In genomic region chrX:8024795-8025194, GRCm38 (mm10) we compare ENCODE assay signal across 27 mouse cellular contexts. TPM values are rescaled to one million over a fixed set of nuclear protein-coding genes. Genes with fewer than 3 reads are reported as not detected.
DNase-seq lines count a peak whose midpoint lies in the region; TF ChIP-seq lines count a peak whose summit lies in the region.
"Had no signal": no experiment of that assay in that cellular context is flagged by ENCODE, and none has a peak within 500 bp of the region (broad histone marks: within the 10 kb centered on the region; RNA-seq: fewer than 3 reads in every experiment).

No protein-coding gene starts in this region.

- H3K27me3 ChIP-seq in MEL (ENCODE audit: control insufficient read depth in 1 of 2, insufficient read depth in 2 of 2, low read length in 2 of 2), result no peaks in the 10 kb centered on the region
- H3K27me3 ChIP-seq in splenic B cell, adult 2 months (ENCODE audit: control insufficient read depth, insufficient read depth, low read length, poor library complexity, severe bottlenecking), result no peaks in the 10 kb centered on the region
- no peaks in the 10 kb centered on the region for H3K27me3 ChIP-seq in midbrain, embryonic 10.5 days (ENCODE audit: low read depth, poor library complexity, severe bottlenecking)
- H3K27me3 ChIP-seq: CH12.LX; embryonic facial prominence, embryonic 15.5 days; forebrain, embryonic 15.5 days; heart, embryonic 15.5 days; hindbrain, embryonic 13.5 days had no signal

- H3K27ac ChIP-seq in layer of hippocampus, adult 2 months, result no peak overlapping the region
- no peak overlapping the region for H3K27ac ChIP-seq in MEL (ENCODE audit: control insufficient read depth, low read depth, low read length)
- no peak overlapping the region for H3K27ac ChIP-seq in midbrain, embryonic 10.5 days (replicated peaks)
- H3K27ac ChIP-seq: embryonic facial prominence, embryonic 15.5 days; forebrain, embryonic 10.5 days; forebrain, embryonic 15.5 days; heart, embryonic 15.5 days; hindbrain, embryonic 13.5 days had no signal

- no peak for TF ChIP-seq EP300 in MEL (IDR thresholded peaks at IDR 0.05; ENCODE audit: low read depth in 1 of 2, low read length in 2 of 2)

- TF ChIP-seq POLR2A in MEL (IDR thresholded peaks at IDR 0.05; ENCODE audit: control insufficient read depth in 1 of 2, insufficient read depth in 1 of 2, low read depth in 1 of 2, low read length in 2 of 2, poor library complexity in 1 of 2), result no peak

- H3K79me2 ChIP-seq in MEL (ENCODE audit: control insufficient read depth, insufficient read depth, low read length, poor library complexity), result no peaks in the 10 kb centered on the region

- 72% methylated on average over 2 of the region's 2 CpGs for WGBS in midbrain, embryonic 10.5 days

- H3K4me1 ChIP-seq in MEL (ENCODE audit: control insufficient read depth in 1 of 2, insufficient read depth in 2 of 2, low read length in 2 of 2), result no peaks in the 10 kb centered on the region
- H3K4me1 ChIP-seq in midbrain, embryonic 10.5 days, result no peaks in the 10 kb centered on the region
- H3K4me1 ChIP-seq: embryonic facial prominence, embryonic 15.5 days; forebrain, embryonic 10.5 days; forebrain, embryonic 15.5 days; heart, embryonic 15.5 days; hindbrain, embryonic 13.5 days had no signal

- H3K36me3 ChIP-seq in MEL (ENCODE audit: control insufficient read depth in 1 of 2, insufficient read depth in 2 of 2, low read length in 2 of 2), result no peaks in the 10 kb centered on the region; a peak in 1 of 4 replicates
- no peaks in the 10 kb centered on the region for H3K36me3 ChIP-seq in splenic B cell, adult 2 months (ENCODE audit: control insufficient read depth, insufficient read depth, low read length, poor library complexity, severe bottlenecking)
- no peaks in the 10 kb centered on the region for H3K36me3 ChIP-seq in midbrain, embryonic 10.5 days
- H3K36me3 ChIP-seq: embryonic facial prominence, embryonic 15.5 days; forebrain, embryonic 10.5 days; forebrain, embryonic 15.5 days; G1E; heart, embryonic 15.5 days; hindbrain, embryonic 13.5 days had no signal

- TF ChIP-seq CTCF in layer of hippocampus, adult 2 months (conservative IDR thresholded peaks at IDR 0.05), result 0 out of 2 replicates have a peak, but pooled peaks have one; percentile 26
- TF ChIP-seq CTCF in MEL (IDR thresholded peaks at IDR 0.05 in 2 of 3, conservative IDR thresholded peaks at IDR 0.05 in 1 of 3; ENCODE audit: control insufficient read depth in 1 of 3, insufficient read depth in 1 of 3, low read depth in 2 of 3, low read length in 3 of 3, poor library complexity in 1 of 3, severe bottlenecking in 1 of 3), result peak; percentile 43 to 63 (median 52)

- no peak overlapping the region for H3K9ac ChIP-seq in MEL (ENCODE audit: control insufficient read depth, low read depth, low read length, poor library complexity, severe bottlenecking)
- H3K9ac ChIP-seq: embryonic facial prominence, embryonic 15.5 days; forebrain, embryonic 15.5 days; heart, embryonic 15.5 days; hindbrain, embryonic 13.5 days had no signal

- H3K9me3 ChIP-seq in MEL (replicated peaks; ENCODE audit: insufficient read depth, low read length), result no peaks in the 10 kb centered on the region
- 0 out of 2 replicates have a peak, but pooled peaks cover 2% of the 10 kb centered on the region for H3K9me3 ChIP-seq in midbrain, embryonic 10.5 days (replicated peaks)
- H3K9me3 ChIP-seq: embryonic facial prominence, embryonic 15.5 days; forebrain, embryonic 10.5 days; forebrain, embryonic 15.5 days; G1E; heart, embryonic 15.5 days; hindbrain, embryonic 13.5 days had no signal

- H3K4me3 ChIP-seq in layer of hippocampus, adult 2 months, result no peak overlapping the region
- no peak overlapping the region for H3K4me3 ChIP-seq in MEL (ENCODE audit: control insufficient read depth in 1 of 2, insufficient read depth in 1 of 2, low read depth in 2 of 2, low read length in 2 of 2)
- H3K4me3 ChIP-seq in midbrain, embryonic 10.5 days, result no peak overlapping the region
- H3K4me3 ChIP-seq: embryonic facial prominence, embryonic 15.5 days; erythroblast, embryonic 14.5 days; forebrain, embryonic 10.5 days; forebrain, embryonic 15.5 days; heart, embryonic 15.5 days; hindbrain, embryonic 13.5 days had no signal

- peak; percentile 53 for TF ChIP-seq RAD21 in MEL (IDR thresholded peaks at IDR 0.05; ENCODE audit: low read depth, low read length)

- DNase-seq in layer of hippocampus, adult 2 months (ENCODE audit: low spot score in 2 of 2), result no peak
- no peak for DNase-seq in layer of hippocampus, postnatal 14 days (ENCODE audit: low spot score in 2 of 2)
- DNase-seq in A20 (ENCODE audit: low read depth, low spot score), result peak; percentile 20
- DNase-seq in MEL (ENCODE audit: low read depth, low spot score), result peak; percentile 78
- DNase-seq in splenic B cell, adult 2 months (ENCODE audit: low read depth, low spot score), result peak; percentile 6
- no peak for DNase-seq in midbrain, embryonic 10.5 days (ENCODE audit: low spot score)
- DNase-seq in ovary, adult 18-20 months (ENCODE audit: low spot score), result no peak
- DNase-seq: adrenal gland, adult 2 months; adrenal gland, postnatal 36 days; B cell, adult 2 months; cerebellum, adult 2 months; cerebellum, postnatal 10 days; gastrocnemius, postnatal 36 days; heart, adult 11 months; heart, postnatal 14 days had no signal

TF ChIP-seq in MEL, 35 proteins besides CTCF, POLR2A, EP300 and RAD21:
- TF ChIP-seq MAZ (IDR thresholded peaks at IDR 0.05; ENCODE audit: low read depth, low read length) (no peak), NRF1 (IDR thresholded peaks at IDR 0.05; ENCODE audit: insufficient read depth, low read depth, low read length, poor library complexity, severe bottlenecking) (no peak), KAT2A (conservative IDR thresholded peaks at IDR 0.05; ENCODE audit: low read depth, low read length) (no peak), TAL1 (IDR thresholded peaks at IDR 0.05; ENCODE audit: low read length) (no peak), CHD1 (IDR thresholded peaks at IDR 0.05; ENCODE audit: low read depth, low read length) (no peak), POLR2AphosphoS5 (IDR thresholded peaks at IDR 0.05; ENCODE audit: borderline replicate concordance, low read depth, low read length) (no peak), USF2 (IDR thresholded peaks at IDR 0.05; ENCODE audit: borderline replicate concordance in 1 of 2, insufficient read depth in 1 of 2, low read depth in 1 of 2, low read length in 2 of 2) (no peak), CHD2 (IDR thresholded peaks at IDR 0.05; ENCODE audit: low read length) (no peak), ELF1 (IDR thresholded peaks at IDR 0.05; ENCODE audit: low read depth, low read length) (no peak), ZNF384 (IDR thresholded peaks at IDR 0.05; ENCODE audit: low read depth, low read length) (peak; percentile 30; the same call in 1 of the 2 replicates), POLR2AphosphoS2 (IDR thresholded peaks at IDR 0.05; ENCODE audit: low read length) (no peak), UBTF (IDR thresholded peaks at IDR 0.05; ENCODE audit: borderline replicate concordance, insufficient read depth, low read depth, low read length) (no peak), SIN3A (IDR thresholded peaks at IDR 0.05; ENCODE audit: low read length) (no peak), SMC3 (IDR thresholded peaks at IDR 0.05; ENCODE audit: low read depth, low read length) (peak; percentile 59), GATA1 (IDR thresholded peaks at IDR 0.05; ENCODE audit: low read depth, low read length) (no peak), GABPA (IDR thresholded peaks at IDR 0.05; ENCODE audit: low read depth, low read length) (no peak), RCOR1 (IDR thresholded peaks at IDR 0.05; ENCODE audit: low read depth, low read length) (no peak), ZMIZ1 (IDR thresholded peaks at IDR 0.05; ENCODE audit: low read depth, low read length) (no peak), MXI1 (IDR thresholded peaks at IDR 0.05; ENCODE audit: low read depth, low read length) (no peak), E2F4 (IDR thresholded peaks at IDR 0.05; ENCODE audit: borderline replicate concordance, low read depth, low read length) (no peak), ZKSCAN1 (IDR thresholded peaks at IDR 0.05; ENCODE audit: low read depth, low read length) (no peak), HCFC1 (IDR thresholded peaks at IDR 0.05; ENCODE audit: low read depth, low read length) (no peak), MYC (IDR thresholded peaks at IDR 0.05; ENCODE audit: low read depth, low read length) (0 out of 2 replicates have a peak, but pooled peaks have one; percentile 31), ETS1 (IDR thresholded peaks at IDR 0.05; ENCODE audit: low read depth, low read length) (no peak), MEF2A (IDR thresholded peaks at IDR 0.05; ENCODE audit: extremely low read depth, insufficient replicate concordance, low read depth, low read length, poor library complexity, severe bottlenecking) (no peak)
TF ChIP-seq in MEL: peak in this region for 3.

RNA-seq across cellular contexts. Expression of gene Glod5, which starts 6.5 kb away (rescaled TPM):
- total RNA-seq in layer of hippocampus, adult 2 months (2021), result under 1 TPM in 1 of 2 experiments, not detected in 1; 0.59 TPM
- not detected for total RNA-seq in layer of hippocampus, postnatal 14 days (2021)
- total RNA-seq in MEL (2012; rRNA removed), result not detected in 2 replicates
- under 1 TPM in 1 of 2 experiments, not detected in 1; 0.11 TPM for polyA plus RNA-seq in MEL (2012; ENCODE audit: insufficient read depth in 1 of 2, insufficient read length in 2 of 2, low read depth in 1 of 2, low replicate concordance in 2 of 2, missing spikeins in 1 of 2)
- polyA plus RNA-seq in midbrain, embryonic 10.5 days (2016; fragmentation: Nextera tagmentation; extraction: Ambion mirVana), result 0.54 and 0.56 TPM in 2 replicates
- total RNA-seq: adrenal gland, adult 2 months; adrenal gland, postnatal 36 days; CH12.LX; G1E; gastrocnemius, adult 8-10 months; gastrocnemius, postnatal 36 days; heart, postnatal 14 days; hematopoietic stem cell, adult 5-6 weeks had no signal
- polyA plus RNA-seq: adrenal gland, adult 2 months; embryonic facial prominence, embryonic 11.5 days; embryonic facial prominence, embryonic 15.5 days; erythroblast, embryonic 14.5 days; forebrain, embryonic 10.5 days; G1E; heart, embryonic 11.5 days had no signal

RNA-seq across cellular contexts. Expression of gene Gata1, which starts 46.9 kb away (rescaled TPM):
- total RNA-seq in layer of hippocampus, adult 2 months (2021), result not detected
- total RNA-seq in layer of hippocampus, postnatal 14 days (2021), result not detected
- total RNA-seq in MEL (2012; rRNA removed), result 321 and 385 TPM in 2 replicates
- polyA plus RNA-seq in MEL (2012; ENCODE audit: insufficient read depth in 1 of 2, insufficient read length in 2 of 2, low read depth in 1 of 2, low replicate concordance in 2 of 2, missing spikeins in 1 of 2), result 100 to 1,000 TPM; 128 to 496 TPM
- polyA plus RNA-seq in midbrain, embryonic 10.5 days (2016; fragmentation: Nextera tagmentation; extraction: Ambion mirVana), result 5.4 and 7.8 TPM in 2 replicates
- total RNA-seq: gastrocnemius, postnatal 36 days; heart, postnatal 14 days had no signal
- polyA plus RNA-seq: cerebellum, adult 2 months had no signal

RNA-seq across cellular contexts. Expression of gene Suv39h1, which starts 49.8 kb away (rescaled TPM):
- total RNA-seq in layer of hippocampus, adult 2 months (2021), result 10 to 100 TPM; 20.2 to 20.3 TPM
- 10 to 100 TPM; 25.0 to 28.2 TPM for total RNA-seq in layer of hippocampus, postnatal 14 days (2021)
- 103 and 104 TPM in 2 replicates for total RNA-seq in MEL (2012; rRNA removed)
- 100 to 1,000 TPM; 122 to 129 TPM for polyA plus RNA-seq in MEL (2012; ENCODE audit: insufficient read depth in 1 of 2, insufficient read length in 2 of 2, low read depth in 1 of 2, low replicate concordance in 2 of 2, missing spikeins in 1 of 2)
- polyA plus RNA-seq in midbrain, embryonic 10.5 days (2016; fragmentation: Nextera tagmentation; extraction: Ambion mirVana), result 95.8 and 99.4 TPM in 2 replicates

Comparison
In these comparisons a context has a peak if more than half of its experiments do, and no peak if none do; other contexts are left out.
1. DNase-seq: peak in A20 (single experiment), MEL (single experiment) and splenic B cell, adult 2 months (single experiment); none in layer of hippocampus, adult 2 months (0 of 2), layer of hippocampus, postnatal 14 days (0 of 2), midbrain, embryonic 10.5 days (single experiment) and ovary, adult 18-20 months (single experiment).
2. RNA of gene Gata1, which starts 46.9 kb away (total RNA-seq): 321 to 385 TPM in MEL; not detected in layer of hippocampus, adult 2 months and not detected in layer of hippocampus, postnatal 14 days; every median in the first group is over 100 times any median in the second.